Mouse (Mus musculus) neural tube, embryonic 15.5 days (tissue): Measurements from ENCODE around the gene Sh3glb2. TPM values are rescaled to one million over a fixed set of nuclear protein-coding genes. Genes with fewer than 3 reads are reported as not detected.

ENCODE experiments used
- ATAC-seq: fragments of 200-750 bp; cut with Nextera tagmentation; 2 replicates; pipeline ENCODE4 v1.8.0; 2017; ENCODE audit warnings: mild to moderate bottlenecking, moderate TSS enrichment, moderate library complexity; ENCODE audit not compliant: low FRiP score
- H3K27ac ChIP-seq: fragments of 300-500 bp; sonication (generic); replicated peaks from 2 replicates; pipeline ENCODE4 v1.5.1; 2015; ENCODE audit warnings: mild to moderate bottlenecking, inconsistent platforms
- H3K27me3 ChIP-seq: fragments of 300-500 bp; sonication (generic); replicated peaks from 2 replicates; pipeline ENCODE4 v1.6.1; 2015; ENCODE audit warnings: inconsistent platforms
- H3K36me3 ChIP-seq: fragments of 300-500 bp; sonication (generic); 2 replicates; pipeline ENCODE4 v1.6.1; 2015; ENCODE audit warnings: inconsistent platforms
- H3K4me1 ChIP-seq: fragments of 300-500 bp; sonication (generic); 2 replicates; pipeline ENCODE4 v1.6.1; 2015; ENCODE audit warnings: inconsistent platforms
- H3K4me2 ChIP-seq: fragments of 300-500 bp; sonication (generic); 2 replicates; pipeline ENCODE4 v1.6.1; 2015; ENCODE audit warnings: inconsistent platforms, mild to moderate bottlenecking, moderate library complexity
- H3K4me3 ChIP-seq: fragments of 300-500 bp; sonication (generic); replicated peaks from 2 replicates; pipeline ENCODE4 v1.5.1; 2015; ENCODE audit warnings: mild to moderate bottlenecking, inconsistent platforms
- H3K9ac ChIP-seq: fragments of 300-500 bp; sonication (generic); replicated peaks from 2 replicates; pipeline ENCODE4 v1.6.1; 2015; ENCODE audit warnings: mild to moderate bottlenecking, inconsistent platforms
- H3K9me3 ChIP-seq: fragments of 300-500 bp; sonication (generic); replicated peaks from 2 replicates; pipeline ENCODE4 v1.6.1; 2016; ENCODE audit warnings: inconsistent platforms
- WGBS: fragments of 180-500 bp; shearing (Covaris S2); methylation state at CpG from one replicate; pipeline ENCODE4 v1.1.7; 2015; ENCODE audit warnings: mixed read lengths; 5-methylcytosine and 5-hydroxymethylcytosine counted together
- polyA plus RNA-seq: library from polyadenylated mRNA; unstranded; fragments of >200 nt; fragmentation: Nextera tagmentation; extraction: Ambion mirVana; gene quantifications from 2 replicates; pipeline ENCODE4 v1.2.1, GENCODE M21; 2015

Sh3glb2 gene
- polyA plus RNA-seq, 1 experiment from 2014 or later: 200 TPM

- Histone ChIP-seq H3K36me3 (peaks cover 95% of the 10 kb centered on the region), H3K4me3 (no peak overlapping the region), H3K4me1 (no peaks in the 10 kb centered on the region), H3K4me2 (no peak overlapping the region), H3K9me3 (no peaks in the 10 kb centered on the region), H3K27ac (no peak overlapping the region), H3K9ac (no peak overlapping the region), H3K27me3 (no peaks in the 10 kb centered on the region)
- ATAC-seq: no peak
- WGBS: 94% methylated on average over 7 of the region's 7 CpGs
Measured at GRCm38 (mm10) chr2:30327276-30327675, 31.9 kb downstream of the Sh3glb2 start.

GRCm38 (mm10) chr2:30325296-30325695 lies 33.8 kb downstream of the Sh3glb2 start:
- no peak for ATAC-seq
- no peak overlapping the region for H3K4me3 ChIP-seq
- 96% methylated on average over 5 of the region's 5 CpGs for WGBS
- H3K9ac ChIP-seq: no peak overlapping the region
- no peak overlapping the region for H3K4me2 ChIP-seq
- H3K4me1 ChIP-seq: no peaks in the 10 kb centered on the region
- H3K27me3 ChIP-seq: no peaks in the 10 kb centered on the region
- no peak overlapping the region for H3K27ac ChIP-seq
- peaks cover 95% of the 10 kb centered on the region for H3K36me3 ChIP-seq
- H3K9me3 ChIP-seq: no peaks in the 10 kb centered on the region

- Histone ChIP-seq H3K4me2 (no peak overlapping the region), H3K27ac (no peak overlapping the region), H3K9ac (no peak overlapping the region), H3K4me3 (no peak overlapping the region), H3K36me3 (peaks cover 87% of the 10 kb centered on the region), H3K9me3 (no peaks in the 10 kb centered on the region), H3K27me3 (no peaks in the 10 kb centered on the region), H3K4me1 (no peaks in the 10 kb centered on the region)
- ATAC-seq: no peak
- 90% methylated on average over 7 of the region's 7 CpGs for WGBS
Measured at GRCm38 (mm10) chr2:30323111-30323510, 36.0 kb downstream of the Sh3glb2 start.

DNA sequence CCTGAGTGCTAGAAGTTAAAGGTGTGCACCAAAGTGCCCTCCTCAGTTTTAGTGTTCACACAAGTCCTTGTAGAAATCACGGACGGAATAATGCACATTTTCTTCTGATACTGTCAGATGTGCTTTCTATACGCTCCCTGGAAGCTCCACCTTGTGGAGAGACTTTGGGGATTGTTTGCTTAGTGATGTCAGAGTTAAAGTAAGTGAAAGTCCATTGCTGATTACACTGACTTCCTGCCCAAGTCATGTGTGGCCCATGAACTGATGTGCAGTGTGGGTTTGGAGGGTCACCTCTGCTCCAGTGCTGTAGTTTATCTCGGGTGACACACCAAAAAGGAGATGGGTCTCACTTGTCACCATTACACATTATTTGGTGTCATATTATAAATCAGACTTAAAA lies 39.9 kb downstream of the Sh3glb2 start:
- no peaks in the 10 kb centered on the region for H3K27me3 ChIP-seq
- H3K27ac ChIP-seq: no peak overlapping the region
- WGBS: 99% methylated on average over 4 of the region's 4 CpGs
- H3K4me2 ChIP-seq: no peak overlapping the region
- no peak for ATAC-seq
- no peak overlapping the region for H3K4me3 ChIP-seq
- peaks cover 90% of the 10 kb centered on the region for H3K36me3 ChIP-seq
- H3K9ac ChIP-seq: no peak overlapping the region
- H3K9me3 ChIP-seq: no peaks in the 10 kb centered on the region
- no peaks in the 10 kb centered on the region for H3K4me1 ChIP-seq

DNA sequence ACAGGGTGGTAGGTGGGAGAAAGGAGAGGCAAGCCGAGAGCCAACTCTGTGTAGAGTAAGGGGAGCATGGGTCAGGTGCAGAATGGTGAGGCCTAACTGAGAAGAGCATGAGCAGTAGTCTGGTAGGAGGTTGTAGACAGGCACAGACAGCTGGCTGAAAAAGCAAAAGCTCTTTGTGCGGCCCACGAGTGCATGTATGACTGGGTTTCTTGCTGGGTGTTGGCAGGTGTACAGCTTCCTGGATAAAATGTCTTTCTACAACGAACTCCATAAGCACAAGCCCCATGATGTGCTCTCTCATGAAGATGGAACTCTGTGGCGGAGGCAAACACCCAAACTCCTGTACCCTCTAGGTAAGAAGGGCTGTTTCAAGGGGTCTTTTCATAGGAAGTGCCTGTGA lies 42.2 kb downstream of the Sh3glb2 start:
- ATAC-seq: no peak
- H3K9me3 ChIP-seq: no peaks in the 10 kb centered on the region
- H3K9ac ChIP-seq: no peak overlapping the region
- no peak overlapping the region for H3K4me2 ChIP-seq
- 95% methylated on average over 5 of the region's 5 CpGs for WGBS
- H3K27ac ChIP-seq: no peak overlapping the region
- H3K4me3 ChIP-seq: no peak overlapping the region
- H3K27me3 ChIP-seq: no peaks in the 10 kb centered on the region
- H3K4me1 ChIP-seq: no peaks in the 10 kb centered on the region
- peaks cover 90% of the 10 kb centered on the region for H3K36me3 ChIP-seq

DNA sequence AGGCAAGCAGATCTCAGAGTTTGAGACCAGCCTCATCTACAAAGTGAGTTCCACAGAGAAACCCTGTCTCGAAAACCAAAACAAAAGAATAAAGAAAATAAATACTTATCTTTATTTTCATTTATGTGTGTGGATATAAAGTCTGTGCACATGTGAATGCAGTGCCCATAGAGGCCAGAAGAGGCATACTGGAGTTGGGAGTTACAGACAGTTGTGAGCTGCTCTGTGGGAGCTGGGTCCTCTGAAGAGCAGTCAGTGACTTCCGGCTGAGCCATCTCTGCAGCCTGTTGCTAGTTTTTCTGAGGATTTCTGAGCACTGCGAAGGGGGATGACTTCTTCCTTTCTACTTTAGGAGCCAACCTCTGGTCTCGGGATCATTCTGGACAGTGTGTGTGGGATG lies 43.0 kb downstream of the Sh3glb2 start:
- peaks cover 88% of the 10 kb centered on the region for H3K36me3 ChIP-seq
- no peaks in the 10 kb centered on the region for H3K9me3 ChIP-seq
- no peak overlapping the region for H3K27ac ChIP-seq
- ATAC-seq: no peak
- no peak overlapping the region for H3K4me3 ChIP-seq
- WGBS: 95% methylated on average over 4 of the region's 4 CpGs
- H3K4me2 ChIP-seq: no peak overlapping the region
- no peaks in the 10 kb centered on the region for H3K27me3 ChIP-seq
- H3K9ac ChIP-seq: no peak overlapping the region
- no peaks in the 10 kb centered on the region for H3K4me1 ChIP-seq

- WGBS: 99% methylated on average over 2 of the region's 2 CpGs
- ATAC-seq: no peak
- peaks cover 96% of the 10 kb centered on the region for H3K36me3 ChIP-seq
Measured at GRCm38 (mm10) chr2:30311481-30311880, 47.7 kb downstream of the Sh3glb2 start.

GRCm38 (mm10) chr2:30309351-30309750 lies 49.8 kb downstream of the Sh3glb2 start:
- no peaks in the 10 kb centered on the region for H3K9me3 ChIP-seq
- no peak overlapping the region for H3K9ac ChIP-seq
- WGBS: 90% methylated on average over 3 of the region's 3 CpGs
- no peaks in the 10 kb centered on the region for H3K27me3 ChIP-seq
- no peak for ATAC-seq
- peaks cover 96% of the 10 kb centered on the region for H3K36me3 ChIP-seq
- no peaks in the 10 kb centered on the region for H3K4me1 ChIP-seq
- H3K27ac ChIP-seq: no peak overlapping the region
- H3K4me2 ChIP-seq: no peak overlapping the region
- H3K4me3 ChIP-seq: no peak overlapping the region

More at GRCm38 (mm10) chr2:30311481-30311880, 47.7 kb downstream of the Sh3glb2 start:
- H3K9me3 ChIP-seq: no peaks in the 10 kb centered on the region
- no peak overlapping the region for H3K4me3 ChIP-seq
- no peaks in the 10 kb centered on the region for H3K4me1 ChIP-seq
- no peak overlapping the region for H3K27ac ChIP-seq
- H3K4me2 ChIP-seq: no peak overlapping the region
- H3K9ac ChIP-seq: no peak overlapping the region
- H3K27me3 ChIP-seq: no peaks in the 10 kb centered on the region

GRCm38 (mm10) chr2:30306087-30306486 lies 53.0 kb downstream of the Sh3glb2 start:
- Histone ChIP-seq H3K4me1 (no peaks in the 10 kb centered on the region), H3K36me3 (peaks cover 98% of the 10 kb centered on the region), H3K4me3 (no peak overlapping the region), H3K9me3 (no peaks in the 10 kb centered on the region), H3K4me2 (no peak overlapping the region), H3K9ac (no peak overlapping the region), H3K27me3 (no peaks in the 10 kb centered on the region), H3K27ac (no peak overlapping the region)
- ATAC-seq: no peak
- WGBS: 95% methylated on average over 7 of the region's 7 CpGs

- no peak overlapping the region for H3K27ac ChIP-seq
- no peak overlapping the region for H3K4me2 ChIP-seq
- ATAC-seq: no peak
- peaks cover 70% of the 10 kb centered on the region for H3K36me3 ChIP-seq
- H3K9me3 ChIP-seq: no peaks in the 10 kb centered on the region
- H3K4me1 ChIP-seq: no peaks in the 10 kb centered on the region
- no peak overlapping the region for H3K9ac ChIP-seq
- H3K27me3 ChIP-seq: no peaks in the 10 kb centered on the region
- 93% methylated on average over 5 of the region's 5 CpGs for WGBS
- no peak overlapping the region for H3K4me3 ChIP-seq
Measured at GRCm38 (mm10) chr2:30299966-30300365, 59.2 kb downstream of the Sh3glb2 start.

- no peak for ATAC-seq
- H3K9me3 ChIP-seq: no peaks in the 10 kb centered on the region
- H3K27me3 ChIP-seq: no peaks in the 10 kb centered on the region
- H3K4me2 ChIP-seq: no peak overlapping the region
- H3K36me3 ChIP-seq: peaks cover 66% of the 10 kb centered on the region
- no peak overlapping the region for H3K27ac ChIP-seq
- H3K4me1 ChIP-seq: no peaks in the 10 kb centered on the region
- no peak overlapping the region for H3K4me3 ChIP-seq
- no peak overlapping the region for H3K9ac ChIP-seq
- WGBS: 83% methylated on average over 3 of the region's 3 CpGs
Measured at GRCm38 (mm10) chr2:30299525-30299924, 59.6 kb downstream of the Sh3glb2 start.
